Comparison of ENCODE assay signal across 22 mouse cellular contexts in the genomic region with DNA sequence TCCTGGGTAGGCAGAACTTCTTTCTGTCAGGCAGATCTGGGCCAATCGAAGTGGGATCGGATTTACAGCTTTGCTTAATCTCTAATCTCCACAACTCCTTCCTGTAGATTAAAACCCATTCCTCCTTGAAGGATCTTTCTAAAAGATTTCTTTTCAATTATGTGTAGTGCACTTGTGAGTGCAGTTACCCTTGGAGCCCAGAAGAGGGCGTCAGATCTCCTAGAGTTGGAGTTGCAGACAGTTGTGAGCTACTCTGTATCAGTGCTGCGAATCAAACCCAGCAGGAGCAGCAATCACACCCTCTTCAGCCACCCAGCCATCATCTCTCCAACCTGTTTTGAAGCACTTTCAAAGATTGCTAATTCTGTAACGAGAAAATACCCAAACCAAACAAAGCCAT. TPM values are rescaled to one million over a fixed set of nuclear protein-coding genes. Genes with fewer than 3 reads are reported as not detected.
DNase-seq lines count a peak whose midpoint lies in the region; ATAC-seq and TF ChIP-seq lines count a peak whose summit lies in the region.
"Had no signal": no experiment of that assay in that cellular context is flagged by ENCODE, and none has a peak within 500 bp of the region (broad histone marks: within the 10 kb centered on the region; RNA-seq: fewer than 3 reads in every experiment).

No protein-coding gene starts in this region.

- H3K9me3 ChIP-seq in midbrain, embryonic 11.5 days (ENCODE audit: control insufficient read depth, low read length), result no peaks in the 10 kb centered on the region
- no peaks in the 10 kb centered on the region for H3K9me3 ChIP-seq in midbrain, embryonic 14.5 days (ENCODE audit: control insufficient read depth, low read length)
- H3K9me3 ChIP-seq in intestine, embryonic 15.5 days, result no peaks in the 10 kb centered on the region
- H3K9me3 ChIP-seq: embryonic facial prominence, embryonic 10.5 days; forebrain, embryonic 13.5 days; heart, embryonic 10.5 days; hindbrain, embryonic 12.5 days had no signal

- H3K27ac ChIP-seq in heart, adult 2 months, result no peak overlapping the region
- no peak overlapping the region for H3K27ac ChIP-seq in midbrain, embryonic 11.5 days (ENCODE audit: low read depth, low read length)
- H3K27ac ChIP-seq in midbrain, embryonic 14.5 days (replicated peaks; ENCODE audit: low read depth, low read length), result no peak overlapping the region
- H3K27ac ChIP-seq in intestine, embryonic 15.5 days, result no peak overlapping the region
- H3K27ac ChIP-seq: embryonic facial prominence, embryonic 10.5 days; forebrain, embryonic 13.5 days; heart, embryonic 10.5 days; hindbrain, embryonic 12.5 days had no signal

- no peak overlapping the region for H3K4me3 ChIP-seq in heart, adult 2 months
- no peak overlapping the region for H3K4me3 ChIP-seq in midbrain, embryonic 11.5 days (ENCODE audit: low read depth, low read length)
- no peak overlapping the region for H3K4me3 ChIP-seq in midbrain, embryonic 14.5 days (replicated peaks; ENCODE audit: low read depth, low read length)
- H3K4me3 ChIP-seq in intestine, embryonic 15.5 days (replicated peaks), result no peak overlapping the region
- H3K4me3 ChIP-seq: embryonic facial prominence, embryonic 10.5 days; forebrain, embryonic 13.5 days; heart, embryonic 10.5 days; hindbrain, embryonic 12.5 days had no signal

- WGBS in heart, adult 2 months, result 82% methylated on average over 5 of the region's 5 CpGs
- WGBS in midbrain, embryonic 11.5 days, result 82% methylated on average over 5 of the region's 5 CpGs
- WGBS in midbrain, embryonic 14.5 days, result 83% methylated on average over 5 of the region's 5 CpGs
- 78% methylated on average over 5 of the region's 5 CpGs for WGBS in intestine, embryonic 15.5 days

- intact Hi-C loops in heart, adult 2 months (cut with DNase I), result no loop called here

- no peak for TF ChIP-seq POLR2A in heart, adult 2 months (IDR thresholded peaks at IDR 0.05; ENCODE audit: insufficient read depth, low read depth, low read length)

- no peaks in the 10 kb centered on the region for H3K79me2 ChIP-seq in heart, adult 2 months (replicated peaks; ENCODE audit: control insufficient read depth, insufficient read depth, low read length)

- no peak overlapping the region for H3K4me2 ChIP-seq in midbrain, embryonic 11.5 days
- no peak overlapping the region for H3K4me2 ChIP-seq in midbrain, embryonic 14.5 days (ENCODE audit: low read length)
- H3K4me2 ChIP-seq in intestine, embryonic 15.5 days (replicated peaks), result no peak overlapping the region
- H3K4me2 ChIP-seq: forebrain, embryonic 13.5 days; hindbrain, embryonic 12.5 days had no signal

- no peak for ATAC-seq in midbrain, embryonic 11.5 days (ENCODE audit: low FRiP score)
- no peak for ATAC-seq in midbrain, embryonic 14.5 days (ENCODE audit: low FRiP score, low TSS enrichment)
- no peak for ATAC-seq in intestine, embryonic 15.5 days
- ATAC-seq: CD4-positive, CD25-positive, alpha-beta regulatory T cell, adult 4 months; forebrain, embryonic 13.5 days; forebrain, postnatal 0 days; hindbrain, embryonic 16.5 days had no signal

- no peak for TF ChIP-seq EP300 in heart, adult 2 months (IDR thresholded peaks at IDR 0.05; ENCODE audit: insufficient read depth, low read depth, low read length)

- DNase-seq in heart, adult 2 months, result no peak
- no peak for DNase-seq in heart, adult 9 months (ENCODE audit: low spot score in 2 of 2)
- peak; percentile 35 for DNase-seq in midbrain, embryonic 11.5 days (ENCODE audit: low spot score, missing footprints)
- DNase-seq in midbrain, embryonic 14.5 days, result no peak
- DNase-seq in ZHBTc4 (ENCODE audit: low read depth, low spot score), result peak; percentile 46
- DNase-seq in testis, postnatal 14 days (ENCODE audit: low spot score), result peak; percentile 28
- no peak for DNase-seq in right cerebral cortex, adult 18-20 months
- DNase-seq: adrenal gland, postnatal 14 days; B cell, adult 2 months; cerebellum, adult 18-20 months; cerebellum, adult 9-11 months; forebrain, postnatal 0 days; gastrocnemius, postnatal 14 days; heart, postnatal 10 days; heart, postnatal 4 days had no signal

- peaks cover under 1% of the 10 kb centered on the region for H3K4me1 ChIP-seq in heart, adult 2 months (ENCODE audit: control insufficient read depth, insufficient read depth, low read length)
- H3K4me1 ChIP-seq in midbrain, embryonic 11.5 days (ENCODE audit: control insufficient read depth, insufficient read depth, low read length), result no peaks in the 10 kb centered on the region
- H3K4me1 ChIP-seq in midbrain, embryonic 14.5 days (ENCODE audit: control insufficient read depth, insufficient read depth, low read length), result no peaks in the 10 kb centered on the region
- H3K4me1 ChIP-seq in intestine, embryonic 15.5 days (replicated peaks), result 0 out of 2 replicates have a peak, but pooled peaks cover 4% of the 10 kb centered on the region
- H3K4me1 ChIP-seq: embryonic facial prominence, embryonic 10.5 days; forebrain, embryonic 13.5 days; hindbrain, embryonic 12.5 days had no signal

- peak; percentile 22; the same call in 1 of the 2 replicates for TF ChIP-seq CTCF in heart, adult 2 months (IDR thresholded peaks at IDR 0.05)

- H3K9ac ChIP-seq in heart, adult 2 months (ENCODE audit: low read depth, low read length), result no peak overlapping the region
- H3K9ac ChIP-seq in midbrain, embryonic 11.5 days (ENCODE audit: low read length), result no peak overlapping the region
- H3K9ac ChIP-seq in midbrain, embryonic 14.5 days (replicated peaks; ENCODE audit: low read length), result no peak overlapping the region
- no peak overlapping the region for H3K9ac ChIP-seq in intestine, embryonic 15.5 days
- H3K9ac ChIP-seq: forebrain, embryonic 13.5 days; forebrain, postnatal 0 days; hindbrain, embryonic 12.5 days had no signal

- no peaks in the 10 kb centered on the region for H3K27me3 ChIP-seq in heart, adult 2 months (ENCODE audit: control insufficient read depth, insufficient read depth, low read length)
- no peaks in the 10 kb centered on the region for H3K27me3 ChIP-seq in midbrain, embryonic 11.5 days (ENCODE audit: control insufficient read depth, insufficient read depth, low read length)
- no peaks in the 10 kb centered on the region for H3K27me3 ChIP-seq in midbrain, embryonic 14.5 days (ENCODE audit: control insufficient read depth, insufficient read depth, low read length)
- no peaks in the 10 kb centered on the region for H3K27me3 ChIP-seq in intestine, embryonic 15.5 days (replicated peaks)
- H3K27me3 ChIP-seq: forebrain, embryonic 13.5 days; hindbrain, embryonic 12.5 days had no signal

- H3K36me3 ChIP-seq in heart, adult 2 months (ENCODE audit: control insufficient read depth, insufficient read depth, low read length), result no peaks in the 10 kb centered on the region
- H3K36me3 ChIP-seq in midbrain, embryonic 11.5 days (ENCODE audit: control insufficient read depth, insufficient read depth, low read length), result no peaks in the 10 kb centered on the region
- H3K36me3 ChIP-seq in midbrain, embryonic 14.5 days (ENCODE audit: control insufficient read depth, insufficient read depth, low read length), result no peaks in the 10 kb centered on the region
- no peaks in the 10 kb centered on the region for H3K36me3 ChIP-seq in intestine, embryonic 15.5 days
- H3K36me3 ChIP-seq: embryonic facial prominence, embryonic 10.5 days; heart, embryonic 10.5 days; hindbrain, embryonic 12.5 days had no signal

RNA-seq across cellular contexts. Expression of gene Ypel2, which starts 26.9 kb away (rescaled TPM):
- total RNA-seq in heart, adult 2 months (2021), result 10 to 100 TPM; 11.6 to 26.3 TPM
- polyA plus RNA-seq in heart, adult 2 months (2012; rRNA removed), result 7.9 and 12.2 TPM in 2 replicates
- polyA plus RNA-seq in midbrain, embryonic 11.5 days (2014; fragmentation: Nextera tagmentation; extraction: Ambion mirVana), result 5.4 and 6.1 TPM in 2 replicates
- 6.0 and 6.2 TPM in 2 replicates for polyA plus RNA-seq in midbrain, embryonic 14.5 days (2014; fragmentation: Nextera tagmentation; extraction: Ambion mirVana)
- polyA plus RNA-seq in intestine, embryonic 15.5 days (2015; fragmentation: Nextera tagmentation; extraction: Ambion mirVana), result 7.5 TPM in 2 replicates

RNA-seq across cellular contexts. Expression of gene Gdpd1, which starts 53.4 kb away (rescaled TPM):
- total RNA-seq in heart, adult 2 months (2021), result 10 to 100 TPM; 12.0 to 12.5 TPM
- 7.4 and 12.6 TPM in 2 replicates for polyA plus RNA-seq in heart, adult 2 months (2012; rRNA removed)
- polyA plus RNA-seq in midbrain, embryonic 11.5 days (2014; fragmentation: Nextera tagmentation; extraction: Ambion mirVana), result 94.8 and 114 TPM in 2 replicates
- polyA plus RNA-seq in midbrain, embryonic 14.5 days (2014; fragmentation: Nextera tagmentation; extraction: Ambion mirVana), result 173 and 180 TPM in 2 replicates
- polyA plus RNA-seq in intestine, embryonic 15.5 days (2015; fragmentation: Nextera tagmentation; extraction: Ambion mirVana), result 23.7 and 23.9 TPM in 2 replicates

Comparison
In these comparisons a context has a peak if more than half of its experiments do, and no peak if none do; other contexts are left out.
1. DNase-seq: peak in midbrain, embryonic 11.5 days (single experiment), ZHBTc4 (single experiment) and testis, postnatal 14 days (single experiment); none in heart, adult 2 months (0 of 2), heart, adult 9 months (0 of 2), midbrain, embryonic 14.5 days (single experiment) and right cerebral cortex, adult 18-20 months (single experiment).